Mouse (Mus musculus) hindbrain, embryonic 14.5 days (tissue): Measurements from ENCODE around the gene Abhd4. TPM values are rescaled to one million over a fixed set of nuclear protein-coding genes. Genes with fewer than 3 reads are reported as not detected.

Experiments
- ATAC-seq: fragments of 200-750 bp; cut with Nextera tagmentation; 2 replicates; pipeline ENCODE4 v1.8.0; 2017; ENCODE audit warnings: moderate number of reproducible peaks, mild to moderate bottlenecking, moderate TSS enrichment, moderate library complexity; ENCODE audit not compliant: low FRiP score
- DNase-seq: peaks from one replicate; pipeline ENCODE4 v3.0.0-alpha.2; 2015; ENCODE audit warnings: low spot score
- H3K27ac ChIP-seq: fragments of 300-500 bp; sonication (generic); 2 replicates; pipeline ENCODE4 v1.5.1; 2014; ENCODE audit warnings: mild to moderate bottlenecking, moderate library complexity
- H3K27me3 ChIP-seq: fragments of 300-500 bp; sonication (generic); 2 replicates; pipeline ENCODE4 v1.6.1; 2014; ENCODE audit warnings: mild to moderate bottlenecking, low read length, mixed read lengths; ENCODE audit not compliant: control insufficient read depth, insufficient read depth
- H3K36me3 ChIP-seq: fragments of 300-500 bp; sonication (generic); replicated peaks from 2 replicates; pipeline ENCODE4 v1.6.1; 2014; ENCODE audit not compliant: control insufficient read depth, insufficient read depth
- H3K4me1 ChIP-seq: fragments of 300-500 bp; sonication (generic); replicated peaks from 2 replicates; pipeline ENCODE4 v1.6.1; 2014; ENCODE audit warnings: antibody characterized with exemption, low read length, mixed read lengths; ENCODE audit not compliant: control insufficient read depth, insufficient read depth
- H3K4me2 ChIP-seq: fragments of 300-500 bp; sonication (generic); replicated peaks from 2 replicates; pipeline ENCODE4 v1.6.1; 2014; ENCODE audit warnings: mild to moderate bottlenecking, moderate library complexity
- H3K4me3 ChIP-seq: fragments of 300-500 bp; sonication (generic); replicated peaks from 2 replicates; pipeline ENCODE4 v1.5.1; 2014; ENCODE audit warnings: mild to moderate bottlenecking, low read length
- H3K9ac ChIP-seq: fragments of 300-500 bp; sonication (generic); 2 replicates; pipeline ENCODE4 v1.6.1; 2014
- H3K9me3 ChIP-seq: fragments of 300-500 bp; sonication (generic); 2 replicates; pipeline ENCODE4 v1.6.1; 2016; ENCODE audit warnings: low read length; ENCODE audit not compliant: control insufficient read depth
- WGBS: fragments of 180-500 bp; shearing (Covaris S2); extraction: QIAGEN DNeasy Blood & Tissue Kit; methylation state at CpG from one replicate; pipeline ENCODE4 v1.1.7; 2014; 5-methylcytosine and 5-hydroxymethylcytosine counted together
- polyA plus RNA-seq: library from polyadenylated mRNA; unstranded; fragments of >200 nt; fragmentation: Nextera tagmentation; extraction: Ambion mirVana; gene quantifications from 2 replicates; pipeline ENCODE4 v1.2.1, GENCODE M21; 2014

The Abhd4 gene
- polyA plus RNA-seq, 1 experiment from 2014 or later = 64.5 TPM

GRCm38 (mm10) chr14:54276446-54276845 lies 22.5 kb downstream of the Abhd4 start:
- Histone ChIP-seq H3K9ac (no peak overlapping the region), H3K27ac (no peak overlapping the region), H3K9me3 (no peaks in the 10 kb centered on the region), H3K4me3 (no peak overlapping the region), H3K36me3 (no peaks in the 10 kb centered on the region), H3K27me3 (no peaks in the 10 kb centered on the region), H3K4me1 (no peaks in the 10 kb centered on the region), H3K4me2 (no peak overlapping the region)
- ATAC-seq (no peak), DNase-seq (no peak)
- 85% methylated on average over 2 of the region's 2 CpGs for WGBS

GRCm38 (mm10) chr14:54284839-54285238 lies 30.9 kb downstream of the Abhd4 start, which contains the start of gene Olfr49:
Olfr49 (minus strand) TSS chr14:54284939.
- Histone ChIP-seq H3K4me2 (no peak within 1 kb of the TSS), H3K4me1 (no peaks in the 10 kb centered on the region), H3K27me3 (no peaks in the 10 kb centered on the region), H3K9ac (no peak within 1 kb of the TSS), H3K36me3 (no peaks in the 10 kb centered on the region), H3K9me3 (0 out of 2 replicates have a peak, but pooled peaks cover 7% of the 10 kb centered on the region), H3K4me3 (no peak within 1 kb of the TSS), H3K27ac (no peak within 1 kb of the TSS)
- ATAC-seq (no peak), DNase-seq (no peak)
- WGBS = 76% methylated on average over 1 of the region's 1 CpGs

- H3K9me3 ChIP-seq = 0 out of 2 replicates have a peak, but pooled peaks cover 4% of the 10 kb centered on the region
- 87% methylated on average over 5 of the region's 5 CpGs for WGBS
Measured at GRCm38 (mm10) chr14:54300136-54300535, 46.1 kb downstream of the Abhd4 start.

GRCm38 (mm10) chr14:54300676-54301075 lies 46.7 kb downstream of the Abhd4 start:
- no peak overlapping the region for H3K27ac ChIP-seq
- 0 out of 2 replicates have a peak, but pooled peaks cover 4% of the 10 kb centered on the region for H3K9me3 ChIP-seq
- H3K9ac ChIP-seq = no peak overlapping the region
- H3K4me3 ChIP-seq = no peak overlapping the region
- 93% methylated on average over 3 of the region's 3 CpGs for WGBS
- ATAC-seq (no peak), DNase-seq (no peak)
- H3K4me2 ChIP-seq = no peak overlapping the region
- H3K4me1 ChIP-seq = no peaks in the 10 kb centered on the region
- H3K36me3 ChIP-seq = no peaks in the 10 kb centered on the region
- H3K27me3 ChIP-seq = no peaks in the 10 kb centered on the region

More at GRCm38 (mm10) chr14:54300136-54300535, 46.1 kb downstream of the Abhd4 start:
- ATAC-seq = no peak
- Histone ChIP-seq H3K36me3 (no peaks in the 10 kb centered on the region), H3K4me2 (no peak overlapping the region), H3K4me3 (no peak overlapping the region), H3K9ac (no peak overlapping the region), H3K27me3 (no peaks in the 10 kb centered on the region), H3K4me1 (no peaks in the 10 kb centered on the region), H3K27ac (no peak overlapping the region)
- no peak for DNase-seq

GRCm38 (mm10) chr14:54311763-54312162 lies 57.8 kb downstream of the Abhd4 start:
- no peaks in the 10 kb centered on the region for H3K27me3 ChIP-seq
- no peak overlapping the region for H3K4me3 ChIP-seq
- no peak overlapping the region for H3K9ac ChIP-seq
- H3K4me1 ChIP-seq = no peaks in the 10 kb centered on the region
- H3K9me3 ChIP-seq = no peaks in the 10 kb centered on the region
- 28% methylated on average over 3 of the region's 3 CpGs for WGBS
- no peak overlapping the region for H3K4me2 ChIP-seq
- H3K36me3 ChIP-seq = no peaks in the 10 kb centered on the region
- ATAC-seq = no peak
- no peak overlapping the region for H3K27ac ChIP-seq
- no peak for DNase-seq

Other genes starting within 250 kb of the Abhd4 start
- 365 and 386 TPM in 2 replicates for gene Dad1, start 84 bp upstream of the Abhd4 start, polyA plus RNA-seq
- not detected in 2 replicates for gene Olfr49, start 30.8 kb downstream of the Abhd4 start, polyA plus RNA-seq
- 57.1 and 66.0 TPM in 2 replicates for gene Oxa1l, start 106.6 kb downstream of the Abhd4 start, polyA plus RNA-seq
- 4.5 and 6.2 TPM in 2 replicates for gene Slc7a7, start 163.6 kb downstream of the Abhd4 start, polyA plus RNA-seq
- gene Mrpl52, start 172.7 kb downstream of the Abhd4 start, polyA plus RNA-seq = 245 and 308 TPM in 2 replicates
- gene Mmp14, start 177.4 kb downstream of the Abhd4 start, polyA plus RNA-seq = 43.6 and 47.3 TPM in 2 replicates
- 29.2 and 30.8 TPM in 2 replicates for gene Lrp10, start 209.9 kb downstream of the Abhd4 start, polyA plus RNA-seq
- 32.5 and 41.1 TPM in 2 replicates for gene Rem2, start 221.9 kb downstream of the Abhd4 start, polyA plus RNA-seq